Mouse (Mus musculus): ENCODE measurements around the gene Slc35b3. TPM values are rescaled to one million over a fixed set of nuclear protein-coding genes. Genes with fewer than 3 reads are reported as not detected.

Slc35b3 gene
- polyA plus RNA-seq, 1 experiment from 2014 or later, result 40.2 TPM

DNA sequence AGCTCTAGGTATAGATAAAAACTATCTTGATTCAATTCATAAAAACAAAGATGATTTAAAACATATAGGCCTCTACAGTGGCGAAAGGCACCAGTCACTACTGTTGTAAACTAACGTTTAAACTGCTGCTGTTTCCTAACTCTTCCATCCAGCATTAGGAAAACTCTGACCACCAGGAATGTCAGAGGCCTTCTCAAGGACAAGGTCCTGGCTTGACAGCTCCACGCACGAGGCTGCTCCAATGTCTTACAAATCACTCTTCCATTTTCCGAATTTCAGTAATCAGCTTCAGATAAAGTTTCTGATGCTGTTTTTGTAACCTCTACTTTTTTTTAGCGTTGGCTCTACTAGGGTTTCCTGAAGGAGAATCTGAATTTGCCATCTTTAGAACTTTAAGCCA, 15.7 kb downstream of the Slc35b3 start:
- no peak for TF ChIP-seq EP300 (IDR thresholded peaks at IDR 0.05)
- no peak for TF ChIP-seq CTCF (IDR thresholded peaks at IDR 0.05)
- WGBS, result 85% methylated on average over 6 of the region's 6 CpGs
- H3K36me3 ChIP-seq (ENCODE audit: insufficient read depth, low read length), result peaks cover 13% of the 10 kb centered on the region; the same call in 1 of the 2 replicates
- no peak overlapping the region for H3K27ac ChIP-seq (ENCODE audit: low read length)
- no peaks in the 10 kb centered on the region for H3K27me3 ChIP-seq (replicated peaks; ENCODE audit: insufficient read depth, low read length)
- H3K4me2 ChIP-seq (replicated peaks; ENCODE audit: low read depth, low read length), result no peak overlapping the region
- no peak overlapping the region for H3K4me3 ChIP-seq (ENCODE audit: low read depth, low read length)
- DNase-seq (ENCODE audit: low spot score) (no peak), ATAC-seq (no peak)
- no peak overlapping the region for H3K9ac ChIP-seq (replicated peaks; ENCODE audit: low read depth)
- no peaks in the 10 kb centered on the region for H3K9me3 ChIP-seq (ENCODE audit: low read length)
- H3K4me1 ChIP-seq (ENCODE audit: insufficient read depth, low read depth, low read length), result no peaks in the 10 kb centered on the region

DNA sequence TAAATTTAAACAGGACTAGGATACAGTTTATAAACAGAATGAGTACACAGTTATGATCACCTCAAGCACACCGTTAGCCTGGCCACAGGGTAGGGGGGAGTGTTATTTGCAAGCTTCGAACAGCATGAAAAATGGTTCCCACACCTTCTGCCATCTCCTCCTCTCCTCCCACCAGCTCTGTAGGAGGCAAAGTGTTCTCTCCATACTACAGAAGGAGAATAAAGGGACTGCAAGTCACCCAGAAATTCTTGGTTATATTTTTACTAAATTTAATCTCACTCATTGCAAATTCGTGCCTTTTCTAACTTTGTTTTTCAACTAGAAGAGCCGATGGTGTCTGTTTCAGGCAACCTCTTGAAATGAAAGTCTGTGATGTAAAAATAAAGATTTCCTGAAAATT, 18.9 kb downstream of the Slc35b3 start:
- Histone ChIP-seq H3K27ac (ENCODE audit: low read length) (no peak overlapping the region), H3K4me2 (replicated peaks; ENCODE audit: low read depth, low read length) (no peak overlapping the region), H3K9me3 (ENCODE audit: low read length) (no peaks in the 10 kb centered on the region), H3K4me1 (ENCODE audit: insufficient read depth, low read depth, low read length) (no peaks in the 10 kb centered on the region), H3K36me3 (ENCODE audit: insufficient read depth, low read length) (peaks cover 16% of the 10 kb centered on the region; the same call in 1 of the 2 replicates), H3K27me3 (replicated peaks; ENCODE audit: insufficient read depth, low read length) (no peaks in the 10 kb centered on the region), H3K4me3 (ENCODE audit: low read depth, low read length) (no peak overlapping the region), H3K9ac (replicated peaks; ENCODE audit: low read depth) (no peak overlapping the region)
- ATAC-seq (no peak), DNase-seq (ENCODE audit: low spot score) (no peak)
- no peak for TF ChIP-seq EP300 (IDR thresholded peaks at IDR 0.05)
- no peak for TF ChIP-seq CTCF (IDR thresholded peaks at IDR 0.05)
- WGBS, result 82% methylated on average over 4 of the region's 4 CpGs

DNA sequence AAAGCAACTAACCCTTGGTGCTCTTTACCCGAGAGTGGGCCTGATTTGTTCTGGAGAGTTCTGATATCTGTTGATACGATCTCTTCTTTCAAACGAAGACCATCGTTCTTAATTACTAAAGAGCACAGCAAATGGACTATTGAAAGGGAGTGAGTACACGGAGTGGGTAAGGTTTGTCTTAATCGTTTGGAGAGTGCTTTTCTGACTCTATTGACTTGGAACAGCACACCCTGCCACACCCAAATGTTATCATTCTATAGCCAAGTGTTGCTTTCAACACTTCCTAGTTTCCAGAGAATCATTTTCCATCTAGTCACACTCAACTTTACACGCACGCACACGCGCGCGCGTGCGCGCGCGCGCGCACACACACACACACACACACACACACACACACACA, 19.4 kb downstream of the Slc35b3 start:
- TF ChIP-seq EP300 (IDR thresholded peaks at IDR 0.05) (no peak), CTCF (IDR thresholded peaks at IDR 0.05) (no peak)
- WGBS, result 87% methylated on average over 19 of the region's 19 CpGs

DNA sequence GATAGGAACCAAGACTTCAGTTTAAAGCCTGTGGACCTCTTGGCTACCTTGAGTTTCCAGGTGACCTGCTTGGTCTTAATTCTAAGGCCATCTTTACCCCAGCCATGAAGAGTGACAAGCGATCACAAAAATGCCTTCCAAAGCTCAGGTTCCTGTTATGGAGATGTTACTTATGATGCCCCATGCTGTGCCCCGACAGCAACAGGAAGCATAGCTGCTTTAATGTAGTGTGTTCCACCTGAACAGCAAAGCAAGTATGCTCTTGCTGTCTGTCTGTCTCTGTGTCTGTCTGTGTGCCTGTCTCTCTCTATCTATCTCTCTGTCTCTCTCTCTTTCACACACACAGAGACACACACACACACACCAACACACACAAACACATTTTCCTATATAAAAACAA, 22.2 kb downstream of the Slc35b3 start:
- Histone ChIP-seq H3K4me2 (replicated peaks; ENCODE audit: low read depth, low read length) (no peak overlapping the region), H3K27me3 (replicated peaks; ENCODE audit: insufficient read depth, low read length) (no peaks in the 10 kb centered on the region), H3K27ac (ENCODE audit: low read length) (no peak overlapping the region), H3K9ac (replicated peaks; ENCODE audit: low read depth) (no peak overlapping the region), H3K9me3 (ENCODE audit: low read length) (no peaks in the 10 kb centered on the region), H3K4me1 (ENCODE audit: insufficient read depth, low read depth, low read length) (no peaks in the 10 kb centered on the region), H3K36me3 (ENCODE audit: insufficient read depth, low read length) (peaks cover 20% of the 10 kb centered on the region; the same call in 1 of the 2 replicates), H3K4me3 (ENCODE audit: low read depth, low read length) (no peak overlapping the region)
- ATAC-seq, result no peak
- TF ChIP-seq CTCF (IDR thresholded peaks at IDR 0.05) (no peak), EP300 (IDR thresholded peaks at IDR 0.05) (no peak)
- 88% methylated on average over 2 of the region's 2 CpGs for WGBS
- no peak for DNase-seq (ENCODE audit: low spot score)

More for the DNA sequence above, 19.4 kb downstream of the Slc35b3 start:
- Histone ChIP-seq H3K9ac (replicated peaks; ENCODE audit: low read depth) (no peak overlapping the region), H3K4me2 (replicated peaks; ENCODE audit: low read depth, low read length) (no peak overlapping the region), H3K4me3 (ENCODE audit: low read depth, low read length) (no peak overlapping the region), H3K36me3 (ENCODE audit: insufficient read depth, low read length) (peaks cover 14% of the 10 kb centered on the region; the same call in 1 of the 2 replicates), H3K27me3 (replicated peaks; ENCODE audit: insufficient read depth, low read length) (no peaks in the 10 kb centered on the region), H3K27ac (ENCODE audit: low read length) (no peak overlapping the region), H3K9me3 (ENCODE audit: low read length) (no peaks in the 10 kb centered on the region), H3K4me1 (ENCODE audit: insufficient read depth, low read depth, low read length) (no peaks in the 10 kb centered on the region)
- ATAC-seq (no peak), DNase-seq (ENCODE audit: low spot score) (no peak)

DNA sequence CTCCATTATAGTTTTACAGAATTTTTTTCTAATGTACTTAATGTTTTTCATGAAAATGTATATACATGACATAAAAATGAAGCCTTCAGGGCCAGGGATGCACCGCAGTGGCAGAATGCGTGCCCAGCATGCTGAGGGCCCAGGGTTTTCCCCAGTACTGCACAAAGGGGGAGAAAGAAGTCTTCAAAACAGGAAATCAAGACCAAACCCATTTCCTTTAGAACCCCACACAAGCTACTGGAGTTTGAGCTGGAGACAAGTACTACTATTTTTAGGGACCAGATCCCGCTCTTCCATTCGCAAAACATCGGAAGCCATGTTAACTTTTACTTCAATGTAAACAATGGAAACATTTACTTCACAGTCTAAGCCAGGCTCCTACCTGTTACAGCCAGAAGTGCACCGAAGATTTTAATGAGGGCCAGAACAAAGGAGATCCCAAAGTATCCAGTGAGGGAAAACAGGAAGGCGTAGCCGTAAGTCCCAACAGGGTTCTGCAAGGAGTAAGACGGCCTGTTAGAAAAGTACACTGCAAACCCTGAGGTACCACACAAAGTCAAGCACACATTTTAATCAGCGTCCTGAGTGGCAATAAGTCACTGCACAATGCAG, 23.7 kb downstream of the Slc35b3 start:
- peaks cover 25% of the 10 kb centered on the region; the same call in 1 of the 2 replicates for H3K36me3 ChIP-seq (ENCODE audit: insufficient read depth, low read length)
- no peak for DNase-seq (ENCODE audit: low spot score)

DNA sequence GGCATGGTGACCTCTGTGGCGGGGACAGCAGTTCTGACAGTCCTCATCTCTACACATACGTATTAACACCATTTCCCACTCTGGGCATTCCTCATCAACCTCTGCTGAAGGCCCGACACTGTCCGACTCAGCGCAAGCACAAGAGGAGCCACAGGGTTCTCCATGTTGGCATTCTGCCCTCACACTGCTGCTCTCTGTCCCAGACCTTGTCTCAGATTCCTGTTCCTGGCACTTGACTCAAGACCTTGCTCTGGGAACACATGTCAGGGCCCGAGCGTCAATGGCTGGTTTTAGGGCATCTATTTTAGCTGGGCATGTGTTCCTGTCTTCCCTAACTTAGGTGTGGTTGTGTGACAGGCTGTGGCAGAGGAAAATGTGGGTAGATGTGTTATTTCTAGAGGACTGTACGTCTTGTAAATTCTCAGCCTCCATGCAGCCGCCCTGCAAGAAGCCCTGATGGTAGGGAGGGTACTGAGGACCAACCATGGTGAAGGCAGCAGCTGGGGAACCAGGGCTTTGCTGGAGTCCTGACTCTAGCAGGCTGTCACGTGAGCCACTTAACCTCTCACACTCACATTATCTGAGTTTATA, 24.7 kb downstream of the Slc35b3 start:
- WGBS, result 91% methylated on average over 10 of the region's 10 CpGs
- Histone ChIP-seq H3K36me3 (ENCODE audit: insufficient read depth, low read length) (peaks cover 25% of the 10 kb centered on the region; the same call in 1 of the 2 replicates), H3K4me2 (replicated peaks; ENCODE audit: low read depth, low read length) (no peak overlapping the region), H3K4me3 (ENCODE audit: low read depth, low read length) (no peak overlapping the region), H3K27me3 (replicated peaks; ENCODE audit: insufficient read depth, low read length) (no peaks in the 10 kb centered on the region), H3K4me1 (ENCODE audit: insufficient read depth, low read depth, low read length) (no peaks in the 10 kb centered on the region), H3K9ac (replicated peaks; ENCODE audit: low read depth) (no peak overlapping the region), H3K9me3 (ENCODE audit: low read length) (no peaks in the 10 kb centered on the region), H3K27ac (ENCODE audit: low read length) (no peak overlapping the region)
- DNase-seq (ENCODE audit: low spot score) (no peak), ATAC-seq (no peak)
- TF ChIP-seq CTCF (IDR thresholded peaks at IDR 0.05) (no peak), EP300 (IDR thresholded peaks at IDR 0.05) (no peak)

More for the DNA sequence above, 23.7 kb downstream of the Slc35b3 start:
- WGBS, result 68% methylated on average over 10 of the region's 10 CpGs
- no peak overlapping the region for H3K9ac ChIP-seq (replicated peaks; ENCODE audit: low read depth)
- no peaks in the 10 kb centered on the region for H3K9me3 ChIP-seq (ENCODE audit: low read length)
- no peaks in the 10 kb centered on the region for H3K27me3 ChIP-seq (replicated peaks; ENCODE audit: insufficient read depth, low read length)
- peak; percentile 25; the same call in 1 of the 2 replicates for ATAC-seq
- H3K27ac ChIP-seq (ENCODE audit: low read length), result no peak overlapping the region
- H3K4me3 ChIP-seq (ENCODE audit: low read depth, low read length), result no peak overlapping the region
- TF ChIP-seq CTCF (IDR thresholded peaks at IDR 0.05) (0 out of 2 replicates have a peak, but pooled peaks have one; percentile 10), EP300 (IDR thresholded peaks at IDR 0.05) (peak; percentile 53; the same call in 1 of the 2 replicates)
- no peak overlapping the region for H3K4me2 ChIP-seq (replicated peaks; ENCODE audit: low read depth, low read length)
- H3K4me1 ChIP-seq (ENCODE audit: insufficient read depth, low read depth, low read length), result no peaks in the 10 kb centered on the region

Measured in lung, postnatal 0 days (tissue).